Mouse (Mus musculus) erythroblast, embryonic 14.5 days (primary cell): ENCODE data around the gene Znrd1as.

Experiments used
- GATA1 ChIP-seq: IDR thresholded peaks from 2 replicates; pipeline ENCODE4 v1.6.1; 2012; ENCODE audit warnings: low read length, inconsistent platforms, mixed read lengths
- TAL1 ChIP-seq: IDR thresholded peaks from 3 replicates; pipeline ENCODE4 v1.6.1; 2012; ENCODE audit warnings: low read length, inconsistent platforms, mixed read lengths

DNA sequence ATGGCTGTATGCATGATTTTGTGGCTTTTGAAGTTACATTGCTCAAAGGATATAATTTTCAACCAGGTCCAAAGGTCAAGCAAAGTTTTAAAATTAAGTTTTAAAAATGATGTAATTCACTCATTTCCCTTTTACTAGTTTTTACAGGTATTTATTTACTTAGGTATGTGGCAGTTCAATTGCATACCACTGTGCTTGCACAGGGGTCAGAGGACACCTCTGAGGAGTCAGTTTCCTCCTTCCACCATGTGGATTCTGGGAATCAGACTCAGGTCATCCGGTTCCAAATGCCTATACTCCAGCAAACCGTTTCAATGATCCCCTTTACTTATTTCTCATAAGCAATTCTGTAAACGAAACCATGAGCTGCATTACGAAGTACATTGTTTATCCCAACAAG lies 35.7 kb upstream of the Znrd1as start:
- TF ChIP-seq GATA1 = no peak
- no peak for TF ChIP-seq TAL1
